Mouse (Mus musculus) forebrain, embryonic 16.5 days (tissue): Measurements from ENCODE around the gene Lypd6b. TPM values are rescaled to one million over a fixed set of nuclear protein-coding genes. Genes with fewer than 3 reads are reported as not detected.
A peak's percentile ranks its signal among the peaks of the same experiment; 100 is the strongest.

ENCODE experiments used
- ATAC-seq: fragments of 200-750 bp; cut with Nextera tagmentation; 2 replicates; pipeline ENCODE4 v1.8.0; 2017; ENCODE audit warnings: mild to moderate bottlenecking, moderate library complexity
- H3K27ac ChIP-seq: fragments of 300-500 bp; sonication (generic); 2 replicates; pipeline ENCODE4 v1.5.1; 2014; ENCODE audit warnings: low read length, control low read depth
- H3K27me3 ChIP-seq: fragments of 300-500 bp; sonication (generic); replicated peaks from 2 replicates; pipeline ENCODE4 v1.6.1; 2014; ENCODE audit warnings: low read length; ENCODE audit not compliant: control insufficient read depth, insufficient read depth
- H3K36me3 ChIP-seq: fragments of 300-500 bp; sonication (generic); 2 replicates; pipeline ENCODE4 v1.6.1; 2014; ENCODE audit not compliant: control insufficient read depth, insufficient read depth
- H3K4me1 ChIP-seq: fragments of 300-500 bp; sonication (generic); replicated peaks from 2 replicates; pipeline ENCODE4 v1.6.1; 2014; ENCODE audit warnings: low read length; ENCODE audit not compliant: control insufficient read depth, insufficient read depth
- H3K4me2 ChIP-seq: fragments of 300-500 bp; sonication (generic); 2 replicates; pipeline ENCODE4 v1.6.1; 2014; ENCODE audit warnings: mild to moderate bottlenecking, low read length, control low read depth
- H3K4me3 ChIP-seq: fragments of 300-500 bp; sonication (generic); replicated peaks from 2 replicates; pipeline ENCODE4 v1.5.1; 2014; ENCODE audit warnings: mild to moderate bottlenecking, low read length, control low read depth
- H3K9ac ChIP-seq: fragments of 300-500 bp; sonication (generic); replicated peaks from 2 replicates; pipeline ENCODE4 v1.6.1; 2014; ENCODE audit warnings: low read depth, low read length, control low read depth
- H3K9me3 ChIP-seq: fragments of 300-500 bp; sonication (generic); 2 replicates; pipeline ENCODE4 v1.6.1; 2016; ENCODE audit warnings: low read length; ENCODE audit not compliant: control insufficient read depth
- WGBS: fragments of 180-500 bp; shearing (Covaris S2); extraction: QIAGEN DNeasy Blood & Tissue Kit; methylation state at CpG from one replicate; pipeline ENCODE4 v1.1.7; 2014; 5-methylcytosine and 5-hydroxymethylcytosine counted together
- polyA plus RNA-seq: library from polyadenylated mRNA; unstranded; fragments of >200 nt; fragmentation: Nextera tagmentation; extraction: Ambion mirVana; gene quantifications from 2 replicates; pipeline ENCODE4 v1.2.1, GENCODE M21; 2015

Lypd6b gene
- polyA plus RNA-seq, 1 experiment from 2014 or later = 12.4 TPM

DNA sequence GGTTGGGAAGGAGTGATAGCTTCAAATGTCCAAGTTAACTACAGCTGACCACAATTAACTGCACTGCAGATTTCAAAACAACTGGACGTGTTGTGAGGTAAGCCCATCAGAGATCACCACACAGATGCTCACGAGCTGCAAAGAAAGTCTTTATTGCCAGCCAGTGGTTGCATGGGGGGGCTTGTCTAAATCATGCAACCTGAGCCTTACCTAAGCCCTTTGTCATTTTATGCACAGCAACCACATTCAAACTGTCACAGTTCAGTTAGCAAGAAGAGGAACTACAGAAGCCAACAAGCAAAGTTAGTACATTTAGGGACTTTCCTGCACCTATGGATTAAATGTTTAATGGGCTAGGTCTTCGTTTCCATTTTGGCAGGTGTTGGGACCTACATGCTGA is 177.4 kb downstream of the Lypd6b start:
- Histone ChIP-seq H3K4me2 (no peak overlapping the region), H3K27me3 (no peaks in the 10 kb centered on the region), H3K9ac (no peak overlapping the region), H3K4me3 (no peak overlapping the region), H3K27ac (no peak overlapping the region), H3K4me1 (peaks cover 5% of the 10 kb centered on the region; the same call in 1 of the 2 replicates), H3K9me3 (peaks cover 7% of the 10 kb centered on the region), H3K36me3 (no peaks in the 10 kb centered on the region)
- 83% methylated on average over 3 of the region's 3 CpGs for WGBS
- no peak for ATAC-seq

DNA sequence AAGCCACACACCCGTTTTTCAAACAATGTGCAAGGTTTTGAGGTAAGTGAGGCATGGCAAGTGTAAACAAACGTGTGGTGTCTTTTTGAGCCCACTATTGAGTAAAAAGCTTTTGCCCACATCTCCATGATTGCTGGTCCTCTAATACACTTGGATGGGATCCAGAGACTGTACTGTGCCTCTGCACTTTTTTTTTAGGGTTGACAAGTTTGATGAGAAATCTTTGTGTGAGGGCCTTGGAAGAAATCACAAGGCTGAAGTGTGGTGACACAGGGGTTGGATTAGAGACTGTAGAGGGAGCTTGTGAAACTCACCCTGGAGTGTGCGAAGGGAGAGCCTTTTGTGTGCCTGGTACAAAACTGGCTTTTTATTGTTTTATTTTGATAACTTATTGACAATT is 180.3 kb downstream of the Lypd6b start:
- H3K36me3 ChIP-seq = no peaks in the 10 kb centered on the region
- H3K4me1 ChIP-seq = peaks cover 5% of the 10 kb centered on the region; the same call in 1 of the 2 replicates
- 11% methylated on average over 3 of the region's 3 CpGs for WGBS
- H3K27me3 ChIP-seq = no peaks in the 10 kb centered on the region
- H3K9me3 ChIP-seq = peaks cover 6% of the 10 kb centered on the region
- H3K27ac ChIP-seq = no peak overlapping the region
- H3K4me2 ChIP-seq = no peak overlapping the region
- no peak overlapping the region for H3K9ac ChIP-seq
- 0 out of 2 replicates have a peak, but pooled peaks have one; percentile 50 for ATAC-seq
- no peak overlapping the region for H3K4me3 ChIP-seq

DNA sequence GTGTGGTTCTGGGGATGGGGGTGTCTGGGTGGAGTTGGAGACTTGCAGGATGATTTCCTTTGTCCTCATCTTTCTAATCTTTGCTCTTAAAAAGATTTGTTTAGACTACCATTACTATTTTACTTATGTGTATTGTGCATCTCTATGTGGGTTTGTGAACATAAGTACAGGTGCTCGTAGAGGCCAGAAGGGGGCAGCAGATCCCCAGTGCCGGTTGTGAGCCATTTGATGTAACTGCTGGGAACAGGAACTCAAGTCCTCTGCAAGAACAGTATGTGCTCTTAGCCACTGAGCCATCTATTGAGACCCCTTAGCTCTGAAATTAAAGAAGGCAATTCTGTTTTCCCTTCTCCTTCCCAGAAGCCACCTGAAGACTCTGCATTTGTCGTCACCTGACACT is 183.5 kb downstream of the Lypd6b start:
- 96% methylated on average over 3 of the region's 3 CpGs for whole genome bisulfite sequencing
- no peak overlapping the region for H3K4me3 ChIP-seq
- H3K27ac ChIP-seq = no peak overlapping the region
- no peak overlapping the region for H3K4me2 ChIP-seq
- H3K27me3 ChIP-seq = no peaks in the 10 kb centered on the region
- ATAC-seq = no peak
- H3K4me1 ChIP-seq = peaks cover 5% of the 10 kb centered on the region; the same call in 1 of the 2 replicates
- H3K9ac ChIP-seq = no peak overlapping the region
- H3K9me3 ChIP-seq = no peaks in the 10 kb centered on the region
- no peaks in the 10 kb centered on the region for H3K36me3 ChIP-seq

DNA sequence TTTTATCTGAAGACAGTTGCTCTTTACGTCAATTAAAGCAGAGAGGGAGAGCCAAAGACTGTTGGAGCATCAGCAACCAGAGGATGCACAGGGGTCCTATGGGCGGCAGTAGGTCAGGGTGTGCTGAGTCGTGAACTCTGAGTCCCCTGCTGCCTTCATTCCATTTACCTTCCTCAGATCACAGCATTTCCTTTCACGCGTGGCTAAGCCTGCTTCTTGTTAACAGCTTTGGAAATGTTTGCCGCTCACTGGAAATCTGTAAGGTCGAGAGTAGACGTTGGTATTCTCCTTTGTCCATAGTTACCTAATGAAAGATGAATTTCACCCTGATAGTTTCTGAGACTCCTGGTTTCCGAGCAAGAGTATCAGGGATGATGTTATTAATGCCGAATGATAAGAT is 191.1 kb downstream of the Lypd6b start:
- Histone ChIP-seq H3K27me3 (no peaks in the 10 kb centered on the region), H3K9ac (no peak overlapping the region), H3K4me3 (no peak overlapping the region), H3K36me3 (no peaks in the 10 kb centered on the region), H3K4me1 (no peaks in the 10 kb centered on the region), H3K4me2 (no peak overlapping the region), H3K9me3 (no peaks in the 10 kb centered on the region), H3K27ac (no peak overlapping the region)
- 69% methylated on average over 10 of the region's 10 CpGs for WGBS
- no peak for ATAC-seq

DNA sequence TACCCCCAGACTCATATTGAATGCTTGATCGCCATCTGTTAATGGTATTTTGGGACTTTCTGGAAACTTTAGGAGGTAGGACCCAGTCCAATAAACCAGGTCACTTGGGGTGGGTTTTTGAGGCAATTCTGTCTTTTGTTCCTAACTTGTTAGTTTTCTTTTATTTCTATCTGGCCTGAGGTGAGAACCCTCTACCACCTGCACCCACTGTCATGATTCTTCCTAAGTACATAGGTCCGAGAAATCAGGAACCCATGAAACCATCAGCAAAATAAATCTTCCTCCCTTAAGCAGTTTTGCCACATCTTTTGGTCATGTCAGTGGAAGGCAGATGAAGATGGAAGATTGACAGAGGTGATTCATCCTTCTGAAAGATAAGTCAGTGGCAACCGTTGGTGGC is 192.5 kb downstream of the Lypd6b start:
- Histone ChIP-seq H3K4me1 (no peaks in the 10 kb centered on the region), H3K27ac (no peak overlapping the region), H3K4me2 (no peak overlapping the region), H3K9ac (no peak overlapping the region), H3K36me3 (no peaks in the 10 kb centered on the region), H3K4me3 (no peak overlapping the region), H3K27me3 (no peaks in the 10 kb centered on the region), H3K9me3 (no peaks in the 10 kb centered on the region)
- WGBS = 89% methylated on average over 3 of the region's 3 CpGs
- ATAC-seq = no peak

DNA sequence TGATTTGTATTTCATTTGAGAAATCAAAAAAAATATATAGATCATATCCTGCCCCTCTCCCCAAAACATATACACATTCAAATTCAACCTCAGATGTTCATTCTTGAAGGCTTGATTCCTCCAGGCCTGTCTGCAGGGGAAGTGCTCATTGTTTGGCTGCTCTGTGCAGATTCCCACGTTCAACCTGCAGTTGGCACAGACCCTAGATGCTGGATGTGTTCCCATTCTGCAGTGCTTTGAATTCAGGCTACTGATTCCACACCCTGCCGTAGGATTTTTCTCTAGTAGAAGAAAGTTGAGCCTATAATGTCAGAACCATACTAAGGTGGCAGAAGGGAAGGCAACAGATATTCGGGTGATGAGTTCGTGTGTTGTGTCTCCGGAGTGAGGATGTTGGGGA is 195.5 kb downstream of the Lypd6b start:
- H3K36me3 ChIP-seq = no peaks in the 10 kb centered on the region
- no peaks in the 10 kb centered on the region for H3K4me1 ChIP-seq
- H3K4me2 ChIP-seq = no peak overlapping the region
- no peaks in the 10 kb centered on the region for H3K27me3 ChIP-seq
- no peaks in the 10 kb centered on the region for H3K9me3 ChIP-seq
- no peak overlapping the region for H3K4me3 ChIP-seq
- no peak overlapping the region for H3K27ac ChIP-seq
- H3K9ac ChIP-seq = no peak overlapping the region
- WGBS = 45% methylated on average over 5 of the region's 5 CpGs
- ATAC-seq = no peak

DNA sequence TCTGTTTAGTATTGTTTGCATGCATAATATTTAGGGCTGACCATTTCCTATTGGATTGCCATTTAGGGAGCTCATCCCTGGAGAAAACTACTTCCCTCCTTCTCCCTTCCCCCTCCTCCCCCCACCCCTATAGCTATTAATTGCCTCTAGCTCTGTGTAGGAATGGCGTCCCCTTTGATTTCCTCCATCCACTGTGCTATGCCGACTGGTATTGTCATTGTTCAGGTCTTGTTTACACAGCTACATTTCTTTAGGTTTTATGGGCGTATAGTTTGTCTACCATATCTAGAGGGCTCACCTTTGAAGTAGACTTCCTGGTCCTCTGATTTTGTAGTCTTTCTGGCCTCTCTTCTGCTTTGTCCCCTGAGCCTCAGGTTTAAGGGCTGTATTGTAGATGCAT is 197.3 kb downstream of the Lypd6b start:
- 67% methylated on average over 3 of the region's 3 CpGs for WGBS
- H3K9ac ChIP-seq = no peak overlapping the region
- H3K4me3 ChIP-seq = no peak overlapping the region
- H3K27me3 ChIP-seq = no peaks in the 10 kb centered on the region
- H3K27ac ChIP-seq = no peak overlapping the region
- no peaks in the 10 kb centered on the region for H3K4me1 ChIP-seq
- H3K4me2 ChIP-seq = no peak overlapping the region
- no peak for ATAC-seq
- H3K36me3 ChIP-seq = no peaks in the 10 kb centered on the region
- no peaks in the 10 kb centered on the region for H3K9me3 ChIP-seq

DNA sequence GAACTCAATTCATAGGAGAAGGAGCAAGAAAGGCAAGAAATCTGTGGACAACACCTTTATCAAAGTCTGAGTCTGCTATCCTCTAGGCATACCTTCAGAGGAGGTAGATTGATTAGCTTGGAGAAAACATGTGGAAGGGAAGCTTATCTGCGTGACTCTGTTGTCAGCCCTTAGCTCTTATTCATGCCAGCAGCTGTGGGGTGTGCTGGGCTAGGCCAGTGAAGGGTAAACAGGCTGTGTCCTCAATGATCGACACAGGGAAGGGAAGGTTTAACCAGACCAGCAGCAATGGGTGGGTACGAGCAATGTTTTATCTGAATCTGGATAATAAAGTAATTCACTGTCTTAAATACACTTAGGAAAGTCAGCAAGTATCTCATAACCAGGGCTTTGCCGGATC is 208.4 kb downstream of the Lypd6b start:
- Histone ChIP-seq H3K4me2 (no peak overlapping the region), H3K4me1 (no peaks in the 10 kb centered on the region), H3K27ac (no peak overlapping the region), H3K4me3 (no peak overlapping the region), H3K9me3 (no peaks in the 10 kb centered on the region), H3K36me3 (no peaks in the 10 kb centered on the region), H3K9ac (no peak overlapping the region), H3K27me3 (no peaks in the 10 kb centered on the region)
- 87% methylated on average over 4 of the region's 4 CpGs for WGBS
- ATAC-seq = no peak

DNA sequence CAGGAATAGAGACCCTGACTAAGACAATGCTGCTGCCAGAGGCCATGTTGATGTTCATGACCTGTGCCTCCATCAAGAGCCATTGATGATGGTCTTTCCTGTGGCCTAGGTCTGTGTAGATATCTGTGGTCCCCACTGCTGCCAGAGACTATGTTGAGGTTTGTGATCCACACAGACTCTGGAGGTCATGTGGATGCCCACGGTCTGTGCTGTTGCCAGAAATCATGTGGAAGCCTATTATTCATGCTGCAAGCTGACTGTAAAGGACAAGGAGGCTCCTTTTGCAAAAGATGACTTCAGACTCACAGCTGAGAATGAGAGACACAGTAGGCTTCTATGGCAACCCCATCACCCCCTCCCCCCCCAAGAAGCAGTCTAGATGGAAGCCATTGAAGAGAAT is 209.7 kb downstream of the Lypd6b start:
- Histone ChIP-seq H3K36me3 (no peaks in the 10 kb centered on the region), H3K27ac (no peak overlapping the region), H3K4me2 (no peak overlapping the region), H3K9ac (no peak overlapping the region), H3K27me3 (no peaks in the 10 kb centered on the region), H3K4me3 (no peak overlapping the region), H3K9me3 (no peaks in the 10 kb centered on the region), H3K4me1 (no peaks in the 10 kb centered on the region)
- 82% methylated on average over 1 of the region's 1 CpGs for WGBS
- ATAC-seq = no peak
